Mouse (Mus musculus) olfactory bulb, adult 2 months (tissue): ENCODE results near the gene Col18a1. TPM values are rescaled to one million over a fixed set of nuclear protein-coding genes. Genes with fewer than 3 reads are reported as not detected.

Experiments used
- H3K27ac ChIP-seq: fragments of 200-500 bp; 2 replicates; pipeline ENCODE4 v1.5.1; 2012; ENCODE audit warnings: low read depth, low read length; ENCODE audit not compliant: insufficient read depth
- H3K4me1 ChIP-seq: fragments of 200-500 bp; 2 replicates; pipeline ENCODE4 v1.6.1; 2012; ENCODE audit warnings: low read length; ENCODE audit not compliant: control insufficient read depth, insufficient read depth
- H3K4me3 ChIP-seq: fragments of 200-500 bp; 2 replicates; pipeline ENCODE4 v1.5.1; 2012; ENCODE audit warnings: mild to moderate bottlenecking, low read depth, low read length, moderate library complexity; ENCODE audit not compliant: insufficient read depth
- CTCF ChIP-seq: fragments of 200-500 bp; IDR thresholded peaks from 2 replicates; pipeline ENCODE4 v1.5.1; 2012; ENCODE audit warnings: low read depth, mild to moderate bottlenecking, low read length, moderate library complexity; ENCODE audit not compliant: insufficient read depth
- POLR2A ChIP-seq: fragments of 200-500 bp; IDR thresholded peaks from 2 replicates; pipeline ENCODE4 v1.6.1; 2012; ENCODE audit warnings: mild to moderate bottlenecking, low read depth, low read length, moderate library complexity; ENCODE audit not compliant: insufficient read depth
- WGBS: fragments of 180-500 bp; shearing (Covaris S2); methylation state at CpG from one replicate; pipeline ENCODE4 v1.1.7; 2018; 5-methylcytosine and 5-hydroxymethylcytosine counted together
- polyA plus RNA-seq: library from polyadenylated mRNA; stranded (reverse); fragments of >200 nt; gene quantifications from 2 replicates; pipeline ENCODE4 v1.2.4, GENCODE M21; 2012; ENCODE audit warnings: low replicate concordance; ENCODE audit not compliant: missing spikeins, insufficient read depth, insufficient read length

Gene Col18a1
- polyA plus RNA-seq, 1 experiment: not detected

DNA sequence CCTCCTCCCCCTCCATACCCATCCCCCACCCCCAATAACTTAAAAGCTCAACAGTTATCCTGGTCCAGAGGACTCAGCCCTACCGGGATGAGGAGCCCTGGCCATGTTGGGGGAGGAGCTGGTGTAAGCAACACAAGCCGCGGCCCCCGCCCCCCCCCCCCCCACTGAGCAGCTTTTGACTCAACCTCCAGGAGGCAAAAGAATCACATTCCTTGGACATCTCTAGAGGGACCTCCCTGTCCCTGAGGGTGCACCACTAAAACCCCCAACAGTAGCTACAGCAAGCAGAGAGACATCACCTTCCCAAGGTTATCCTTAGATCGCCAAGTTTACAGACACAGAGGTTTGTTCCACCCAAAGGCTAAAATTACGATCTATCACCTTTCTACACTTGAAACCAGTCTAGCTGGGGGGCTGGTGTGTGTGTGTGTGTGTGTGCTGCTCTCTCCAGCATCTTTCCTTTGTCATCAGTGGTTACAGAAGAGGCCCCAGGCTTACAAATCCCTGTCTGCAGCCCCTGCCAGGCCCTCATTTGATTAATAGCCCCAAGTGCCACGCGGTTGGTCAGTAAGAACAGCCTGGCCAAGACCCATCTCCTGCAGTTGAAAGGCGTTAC, 1.8 kb downstream of the Col18a1 start:
- no peak overlapping the region for H3K27ac ChIP-seq
- TF ChIP-seq CTCF: no peak
- TF ChIP-seq POLR2A: no peak
- peaks cover 16% of the 10 kb centered on the region for H3K4me1 ChIP-seq
- 31% methylated on average over 9 of the region's 9 CpGs for WGBS
- no peak overlapping the region for H3K4me3 ChIP-seq

DNA sequence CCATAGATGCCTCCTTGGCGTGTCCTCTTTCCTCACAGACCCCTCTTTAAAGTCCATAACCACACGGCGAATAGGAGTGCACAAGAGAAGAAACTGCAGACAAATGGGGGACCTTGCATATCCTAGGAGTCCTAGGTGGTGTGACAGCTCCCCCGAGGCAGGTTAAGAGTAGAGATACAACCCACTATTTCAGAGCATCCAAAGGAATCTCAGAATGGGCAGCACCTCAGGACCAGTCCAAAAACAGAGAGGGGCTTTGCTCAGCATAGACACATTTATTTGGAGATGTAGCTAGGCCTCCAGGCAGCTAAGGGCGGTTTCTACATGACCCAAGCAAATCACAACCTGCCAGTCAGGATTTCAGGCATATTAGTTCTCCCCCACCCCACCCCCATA, 2.3 kb downstream of the Col18a1 start:
- 67% methylated on average over 5 of the region's 5 CpGs for WGBS

DNA sequence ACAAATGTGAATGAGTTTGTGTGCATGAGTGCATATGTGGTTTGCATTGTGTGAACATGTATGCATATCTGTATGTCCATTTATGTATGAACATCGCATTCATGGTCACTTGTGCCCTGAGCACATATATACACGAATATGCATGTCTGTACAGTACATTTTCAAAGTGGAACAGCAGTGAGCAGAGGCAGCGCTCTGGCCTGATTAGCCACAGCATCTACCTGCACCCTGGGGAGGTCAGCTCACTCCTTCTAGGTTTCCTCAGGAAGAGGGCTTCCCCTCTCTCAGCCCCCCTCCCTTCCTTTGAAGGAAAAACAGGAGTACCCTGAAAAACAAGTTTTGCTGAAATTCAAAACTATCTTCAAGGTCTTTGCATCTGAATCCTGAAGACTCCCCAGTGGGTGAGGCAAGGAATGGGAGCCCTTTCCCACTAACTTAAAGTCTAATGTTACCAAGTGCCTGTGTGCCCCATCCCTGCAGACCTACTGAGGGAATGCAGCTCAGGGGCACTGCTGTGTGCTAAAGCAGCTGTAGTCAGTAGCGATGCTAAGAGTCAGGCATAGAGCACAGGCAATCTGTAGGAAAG, 2.9 kb downstream of the Col18a1 start:
- 87% methylated on average over 4 of the region's 4 CpGs for WGBS
- no peak overlapping the region for H3K27ac ChIP-seq
- TF ChIP-seq POLR2A (no peak), CTCF (no peak)
- no peak overlapping the region for H3K4me3 ChIP-seq
- peaks cover 16% of the 10 kb centered on the region for H3K4me1 ChIP-seq

More for the DNA sequence above, 2.3 kb downstream of the Col18a1 start:
- no peak overlapping the region for H3K4me3 ChIP-seq
- H3K4me1 ChIP-seq: peaks cover 16% of the 10 kb centered on the region
- no peak for TF ChIP-seq CTCF
- TF ChIP-seq POLR2A: no peak
- H3K27ac ChIP-seq: no peak overlapping the region

DNA sequence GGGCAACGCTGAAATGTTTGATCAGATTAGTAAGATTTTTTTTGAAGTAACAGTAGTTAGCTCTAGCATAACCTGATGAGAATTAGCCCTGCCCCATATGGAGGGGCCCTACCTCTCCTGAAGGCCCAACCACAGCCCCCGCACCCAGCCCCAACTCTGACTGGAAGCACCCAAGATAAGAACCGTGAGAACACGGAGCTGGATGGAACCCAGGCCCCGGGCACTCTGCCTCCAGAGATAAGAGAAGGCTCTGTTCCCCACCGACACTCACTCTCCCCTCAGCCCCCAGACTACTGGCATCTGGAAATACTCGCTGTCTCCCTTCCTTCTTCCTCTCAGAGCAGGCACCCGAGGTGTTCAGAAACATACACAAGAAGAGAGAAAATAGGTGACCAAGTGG, 6.8 kb downstream of the Col18a1 start:
- Histone ChIP-seq H3K4me1 (0 out of 2 replicates have a peak, but pooled peaks cover 3% of the 10 kb centered on the region), H3K4me3 (no peak overlapping the region), H3K27ac (no peak overlapping the region)
- WGBS: 84% methylated on average over 8 of the region's 8 CpGs
- TF ChIP-seq POLR2A (no peak), CTCF (no peak)

DNA sequence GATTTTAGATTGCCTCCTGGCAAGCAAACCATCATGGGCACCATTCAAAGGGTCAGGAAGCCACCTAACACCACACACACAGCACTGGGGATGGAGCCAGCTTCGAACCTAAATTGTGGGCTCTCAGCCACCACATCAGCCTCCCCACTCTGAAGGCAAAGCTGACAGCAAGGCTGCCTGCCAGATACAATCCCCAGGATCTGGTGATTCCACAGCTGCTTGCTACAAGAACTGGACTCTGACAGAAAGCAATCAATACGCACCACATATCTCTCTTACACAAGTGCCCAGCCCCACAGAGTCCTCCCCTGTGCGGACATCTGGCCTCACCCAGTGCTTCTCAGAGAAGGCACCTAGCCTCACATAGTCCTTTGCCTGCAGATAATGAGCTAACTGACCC, 7.4 kb downstream of the Col18a1 start:
- no peak for TF ChIP-seq POLR2A
- Histone ChIP-seq H3K4me1 (0 out of 2 replicates have a peak, but pooled peaks cover 3% of the 10 kb centered on the region), H3K27ac (no peak overlapping the region), H3K4me3 (no peak overlapping the region)
- WGBS: 75% methylated on average over 3 of the region's 3 CpGs

DNA sequence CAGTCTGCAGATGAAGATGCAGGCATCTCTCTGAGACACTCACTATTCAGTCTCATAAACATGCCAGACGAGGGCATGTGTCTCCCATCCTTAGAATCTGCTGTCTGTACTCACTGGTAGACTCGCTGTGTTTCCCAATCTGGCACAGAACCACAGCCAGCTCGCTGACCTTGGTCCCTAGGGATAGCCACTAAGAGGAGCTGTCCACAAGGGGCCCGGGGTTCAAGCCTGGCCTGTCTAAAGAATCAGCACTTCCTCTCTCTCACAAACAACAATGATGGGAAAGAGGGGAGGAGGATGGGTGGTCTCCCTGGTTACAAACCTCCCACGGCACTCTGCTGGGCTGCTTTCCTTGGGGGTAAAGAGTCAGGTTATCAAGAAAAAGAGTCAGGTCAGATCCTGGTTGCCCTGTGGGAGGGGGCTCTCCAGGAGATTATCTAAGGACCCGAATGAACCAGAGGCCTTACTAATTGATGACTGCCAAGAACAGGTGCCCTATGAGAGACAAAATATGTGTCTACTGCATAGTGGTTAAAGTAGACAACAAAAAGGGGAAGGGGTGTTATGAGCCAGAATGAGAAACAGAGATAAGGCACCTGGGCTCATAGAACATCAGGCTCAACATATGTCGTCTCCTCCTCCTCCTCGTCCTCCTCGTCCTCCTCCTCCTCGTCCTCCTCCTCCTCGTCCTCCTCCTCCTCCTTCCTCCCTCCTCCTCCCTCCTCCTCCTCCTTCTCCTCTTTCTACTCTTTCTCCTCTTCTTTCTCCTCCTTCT, 8.9 kb downstream of the Col18a1 start:
- no peak for TF ChIP-seq CTCF
- no peak for TF ChIP-seq POLR2A
- Histone ChIP-seq H3K27ac (no peak overlapping the region), H3K4me3 (no peak overlapping the region), H3K4me1 (0 out of 2 replicates have a peak, but pooled peaks cover 3% of the 10 kb centered on the region)
- 58% methylated on average over 11 of the region's 11 CpGs for WGBS

DNA sequence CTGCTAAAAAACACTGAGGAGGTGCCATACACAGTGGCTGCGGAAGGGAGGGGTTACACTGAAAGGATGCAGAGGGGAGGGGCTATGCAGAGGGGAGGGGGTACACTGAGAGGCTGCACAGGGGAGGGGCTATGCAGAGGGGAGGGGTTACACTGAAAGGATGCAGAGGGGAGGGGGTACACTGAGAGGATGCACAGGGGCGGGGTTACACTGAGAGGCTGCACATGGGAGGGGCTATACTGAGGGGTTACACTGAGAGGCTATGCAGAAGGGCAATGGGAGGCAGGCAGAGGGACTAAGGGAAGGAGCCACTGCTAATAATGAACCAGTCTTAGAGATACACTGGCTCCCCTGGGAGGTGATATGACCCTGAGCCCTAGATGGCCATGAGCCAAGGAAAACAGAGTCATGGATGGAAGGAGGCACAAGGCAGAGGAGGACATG, 14.1 kb downstream of the Col18a1 start:
- TF ChIP-seq CTCF (no peak), POLR2A (no peak)
- WGBS: 48% methylated on average over 2 of the region's 2 CpGs
- no peak overlapping the region for H3K4me3 ChIP-seq
- H3K4me1 ChIP-seq: peaks cover 11% of the 10 kb centered on the region
- H3K27ac ChIP-seq: no peak overlapping the region

DNA sequence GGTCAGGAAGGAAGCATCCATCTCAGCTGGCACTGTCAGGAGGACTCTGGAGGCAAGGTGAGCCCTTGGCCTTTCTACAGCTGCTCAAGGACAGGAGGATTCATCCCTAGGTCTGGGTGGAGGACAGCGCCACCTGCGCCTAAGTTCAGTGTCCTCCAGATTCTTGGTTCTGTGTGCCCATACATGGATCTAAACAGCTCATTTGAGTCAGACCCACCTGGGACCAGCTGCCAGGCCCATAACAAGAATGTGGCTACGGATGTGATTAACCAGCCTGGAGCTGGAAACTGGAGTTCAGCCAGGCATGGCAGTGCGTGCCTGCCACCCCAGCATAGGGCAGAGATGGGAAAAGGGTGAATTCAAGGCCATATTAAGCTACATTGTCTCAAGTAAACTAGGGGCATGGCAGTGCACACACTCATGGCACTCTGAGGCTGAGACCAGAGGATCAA, 14.8 kb downstream of the Col18a1 start:
- peaks cover 11% of the 10 kb centered on the region for H3K4me1 ChIP-seq
- TF ChIP-seq POLR2A (no peak), CTCF (no peak)
- 51% methylated on average over 4 of the region's 4 CpGs for WGBS
- no peak overlapping the region for H3K27ac ChIP-seq
- no peak overlapping the region for H3K4me3 ChIP-seq

DNA sequence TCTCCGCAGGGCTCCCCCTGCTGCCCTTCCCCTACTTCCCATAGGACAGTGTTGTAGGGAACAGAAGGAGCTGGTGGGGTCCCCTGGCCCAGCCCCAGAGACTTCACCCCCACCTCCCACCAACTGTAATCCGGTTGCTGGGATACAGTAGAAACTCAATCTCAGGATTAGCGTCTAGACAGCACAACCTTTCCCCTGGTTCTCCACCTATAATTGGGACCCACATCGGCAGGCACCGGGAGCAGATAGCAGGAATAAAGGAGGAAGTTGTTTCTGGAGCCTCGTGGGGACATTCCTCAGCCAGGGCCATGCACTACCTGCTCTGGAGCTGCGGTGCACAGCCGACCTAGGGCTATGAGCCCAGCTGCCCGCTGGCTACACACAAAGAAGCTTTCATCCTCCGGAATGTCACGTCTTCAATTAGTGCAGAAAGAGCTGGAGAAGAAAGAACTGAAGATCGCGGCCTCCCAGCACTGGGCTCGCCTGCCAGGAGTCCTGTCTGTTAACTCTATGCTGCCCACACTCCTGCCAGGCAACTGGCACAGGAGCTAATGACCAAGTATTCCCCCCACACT, 15.3 kb downstream of the Col18a1 start:
- Histone ChIP-seq H3K27ac (no peak overlapping the region), H3K4me3 (no peak overlapping the region), H3K4me1 (peaks cover 11% of the 10 kb centered on the region)
- TF ChIP-seq CTCF: no peak
- no peak for TF ChIP-seq POLR2A
- 22% methylated on average over 14 of the region's 14 CpGs for WGBS

DNA sequence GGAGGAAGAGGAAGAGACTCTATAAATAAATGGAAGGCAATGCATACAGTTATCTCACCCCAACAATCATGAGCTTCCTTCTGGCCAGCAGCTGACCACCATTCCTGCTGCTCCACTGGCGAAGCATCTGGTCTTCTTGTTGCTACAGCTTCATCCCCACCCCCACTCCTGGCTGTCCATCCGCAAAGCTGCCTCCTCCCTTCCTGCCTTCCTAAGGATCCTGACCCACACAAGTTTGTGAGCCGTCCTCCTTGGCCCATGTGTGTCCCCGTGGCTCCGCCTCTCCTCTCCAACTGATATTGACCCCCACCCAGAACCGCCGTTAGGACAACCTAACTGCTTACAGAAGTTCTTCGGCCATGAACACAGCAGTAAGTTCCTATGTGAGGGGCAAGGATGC, 16.3 kb downstream of the Col18a1 start:
- no peak overlapping the region for H3K4me3 ChIP-seq
- peaks cover 11% of the 10 kb centered on the region for H3K4me1 ChIP-seq
- H3K27ac ChIP-seq: no peak overlapping the region
- 53% methylated on average over 8 of the region's 8 CpGs for WGBS
- TF ChIP-seq CTCF (no peak), POLR2A (no peak)
